ENCODE assay signal across 10 mouse cellular contexts in genomic region chr3:105051103-105051502, GRCm38 (mm10). TPM values are rescaled to one million over a fixed set of nuclear protein-coding genes. Genes with fewer than 3 reads are reported as not detected.
DNase-seq lines count a peak whose midpoint lies in the region; ATAC-seq lines count a peak whose summit lies in the region.
"Had no signal": no experiment of that assay in that cellular context is flagged by ENCODE, and none has a peak within 500 bp of the region (broad histone marks: within the 10 kb centered on the region; RNA-seq: fewer than 3 reads in every experiment).

No protein-coding gene starts in this region.

- peak overlapping the region; percentile 79 for H3K4me3 ChIP-seq in kidney, embryonic 16.5 days (ENCODE audit: low read length)
- H3K4me3 ChIP-seq in forebrain, embryonic 11.5 days (ENCODE audit: low read depth, low read length), result peak overlapping the region; percentile 84; the same call in 1 of the 2 replicates
- H3K4me3 ChIP-seq in intestine, embryonic 15.5 days (replicated peaks), result peak overlapping the region; percentile 91
- H3K4me3 ChIP-seq in neural tube, embryonic 12.5 days, result peak overlapping the region; percentile 82

- H3K9ac ChIP-seq in kidney, embryonic 16.5 days (replicated peaks; ENCODE audit: low read length), result peak overlapping the region; percentile 9
- no peak overlapping the region for H3K9ac ChIP-seq in forebrain, embryonic 11.5 days (ENCODE audit: low read length)
- H3K9ac ChIP-seq in intestine, embryonic 15.5 days, result no peak overlapping the region
- H3K9ac ChIP-seq in neural tube, embryonic 12.5 days, result peak overlapping the region; percentile 88; the same call in 1 of the 2 replicates

- peak overlapping the region; percentile 85 for H3K4me2 ChIP-seq in kidney, embryonic 16.5 days (replicated peaks; ENCODE audit: low read depth, low read length)
- H3K4me2 ChIP-seq in forebrain, embryonic 11.5 days (ENCODE audit: low read depth, low read length, severe bottlenecking), result peak overlapping the region; percentile 65; the same call in 1 of the 2 replicates
- peak overlapping the region; percentile 72 for H3K4me2 ChIP-seq in intestine, embryonic 15.5 days (replicated peaks)
- peak overlapping the region; percentile 78 for H3K4me2 ChIP-seq in neural tube, embryonic 12.5 days (replicated peaks)

- H3K36me3 ChIP-seq in kidney, embryonic 16.5 days (ENCODE audit: insufficient read depth, low read length), result no peaks in the 10 kb centered on the region
- H3K36me3 ChIP-seq in forebrain, embryonic 11.5 days (ENCODE audit: control insufficient read depth, insufficient read depth, low read length), result no peaks in the 10 kb centered on the region
- H3K36me3 ChIP-seq in intestine, embryonic 15.5 days, result no peaks in the 10 kb centered on the region
- H3K36me3 ChIP-seq in neural tube, embryonic 12.5 days, result no peaks in the 10 kb centered on the region

- no peak for ATAC-seq in kidney, embryonic 16.5 days (ENCODE audit: low FRiP score, low TSS enrichment)
- no peak for ATAC-seq in forebrain, embryonic 11.5 days (replicated peaks; ENCODE audit: low FRiP score)
- ATAC-seq in intestine, embryonic 15.5 days, result no peak
- ATAC-seq in neural tube, embryonic 12.5 days (ENCODE audit: low FRiP score, low read depth), result no peak
- no peak for ATAC-seq in megakaryocyte progenitor cell, adult 5-6 weeks (replicated peaks; ENCODE audit: poor library complexity)

- intact Hi-C loops in left cerebral cortex, postnatal 10 days (cut with DNase I), result loop anchor here (5.0 kb wide), 1 partner anchor 184 kb away; no protein-coding TSS in a partner anchor

- H3K4me1 ChIP-seq in kidney, embryonic 16.5 days (ENCODE audit: insufficient read depth, low read length), result peaks cover 45% of the 10 kb centered on the region
- peaks cover 6% of the 10 kb centered on the region for H3K4me1 ChIP-seq in forebrain, embryonic 11.5 days (replicated peaks; ENCODE audit: control insufficient read depth, insufficient read depth, low read length)
- peaks cover 24% of the 10 kb centered on the region for H3K4me1 ChIP-seq in intestine, embryonic 15.5 days (replicated peaks)
- peaks cover 28% of the 10 kb centered on the region for H3K4me1 ChIP-seq in neural tube, embryonic 12.5 days

- H3K9me3 ChIP-seq in kidney, embryonic 16.5 days (ENCODE audit: low read length), result no peaks in the 10 kb centered on the region
- H3K9me3 ChIP-seq in forebrain, embryonic 11.5 days (ENCODE audit: control insufficient read depth, low read length), result no peaks in the 10 kb centered on the region
- no peaks in the 10 kb centered on the region for H3K9me3 ChIP-seq in intestine, embryonic 15.5 days
- no peaks in the 10 kb centered on the region for H3K9me3 ChIP-seq in neural tube, embryonic 12.5 days

- peak overlapping the region; percentile 82 for H3K27ac ChIP-seq in kidney, embryonic 16.5 days (ENCODE audit: low read length)
- H3K27ac ChIP-seq in forebrain, embryonic 11.5 days (ENCODE audit: low read depth, low read length), result no peak overlapping the region
- H3K27ac ChIP-seq in intestine, embryonic 15.5 days, result 0 out of 2 replicates have a peak overlapping the region, but pooled peaks have one; percentile 38
- no peak overlapping the region for H3K27ac ChIP-seq in neural tube, embryonic 12.5 days

- WGBS in kidney, embryonic 16.5 days, result 41% methylated on average over 2 of the region's 2 CpGs
- 86% methylated on average over 2 of the region's 2 CpGs for WGBS in forebrain, embryonic 11.5 days
- WGBS in intestine, embryonic 15.5 days, result 41% methylated on average over 2 of the region's 2 CpGs
- 60% methylated on average over 2 of the region's 2 CpGs for WGBS in neural tube, embryonic 12.5 days

- no peak for DNase-seq in kidney, postnatal 25 days
- peak; percentile 11 for DNase-seq in forebrain, embryonic 11.5 days (ENCODE audit: low spot score)
- DNase-seq in MN1 (ENCODE audit: low spot score), result no peak
- no peak for DNase-seq in left cerebral cortex, postnatal 10 days (ENCODE audit: extremely low spot score in 1 of 2, low spot score in 2 of 2)
- DNase-seq: gastrocnemius, postnatal 36 days had no signal

- no peaks in the 10 kb centered on the region for H3K27me3 ChIP-seq in kidney, embryonic 16.5 days (ENCODE audit: insufficient read depth, low read length)
- no peaks in the 10 kb centered on the region for H3K27me3 ChIP-seq in forebrain, embryonic 11.5 days (ENCODE audit: control insufficient read depth, insufficient read depth, low read length)
- no peaks in the 10 kb centered on the region for H3K27me3 ChIP-seq in intestine, embryonic 15.5 days (replicated peaks)
- no peaks in the 10 kb centered on the region for H3K27me3 ChIP-seq in neural tube, embryonic 12.5 days (replicated peaks)

RNA-seq across cellular contexts. Expression of gene Cttnbp2nl, which starts 1.8 kb away (rescaled TPM):
- polyA plus RNA-seq in kidney, embryonic 16.5 days (2015; fragmentation: Nextera tagmentation; extraction: Ambion mirVana), result 28.6 and 29.3 TPM in 2 replicates
- polyA plus RNA-seq in forebrain, embryonic 11.5 days (2014; fragmentation: Nextera tagmentation; extraction: Ambion mirVana), result 49.4 and 50.4 TPM in 2 replicates
- polyA plus RNA-seq in intestine, embryonic 15.5 days (2015; fragmentation: Nextera tagmentation; extraction: Ambion mirVana), result 18.8 and 21.9 TPM in 2 replicates
- polyA plus RNA-seq in neural tube, embryonic 12.5 days (2016; fragmentation: Nextera tagmentation; extraction: Ambion mirVana), result 60.0 and 61.5 TPM in 2 replicates
- 0.17 and 0.39 TPM in 2 replicates for total RNA-seq in megakaryocyte progenitor cell, adult 5-6 weeks (2015)
- total RNA-seq in megakaryocyte progenitor cell, adult 5-6 weeks (2017), result 0.07 TPM in 1 of 2 replicates, not detected in the other
- 10 to 100 TPM; 38.7 to 42.7 TPM for total RNA-seq in left cerebral cortex, postnatal 10 days (2021)

RNA-seq across cellular contexts. Expression of gene 4930564D02Rik, which starts 15.5 kb away (rescaled TPM):
- polyA plus RNA-seq in kidney, embryonic 16.5 days (2015; fragmentation: Nextera tagmentation; extraction: Ambion mirVana), result not detected in 2 replicates
- not detected in 2 replicates for polyA plus RNA-seq in forebrain, embryonic 11.5 days (2014; fragmentation: Nextera tagmentation; extraction: Ambion mirVana)
- polyA plus RNA-seq in intestine, embryonic 15.5 days (2015; fragmentation: Nextera tagmentation; extraction: Ambion mirVana), result not detected in 2 replicates
- polyA plus RNA-seq in neural tube, embryonic 12.5 days (2016; fragmentation: Nextera tagmentation; extraction: Ambion mirVana), result not detected in 2 replicates
- total RNA-seq in megakaryocyte progenitor cell, adult 5-6 weeks (2015), result not detected in 2 replicates
- total RNA-seq in megakaryocyte progenitor cell, adult 5-6 weeks (2017), result not detected in 2 replicates
- total RNA-seq in left cerebral cortex, postnatal 10 days (2021), result not detected
- total RNA-seq: ES-E14; gastrocnemius, postnatal 36 days had no signal

Comparison
In these comparisons a context has a peak if more than half of its experiments do, and no peak if none do; other contexts are left out.
1. H3K27ac ChIP-seq: peak in kidney, embryonic 16.5 days (single experiment) and intestine, embryonic 15.5 days (single experiment); none in forebrain, embryonic 11.5 days (single experiment) and neural tube, embryonic 12.5 days (single experiment).
2. H3K9ac ChIP-seq: peak in kidney, embryonic 16.5 days (single experiment) and neural tube, embryonic 12.5 days (single experiment); none in forebrain, embryonic 11.5 days (single experiment) and intestine, embryonic 15.5 days (single experiment).
3. Peak in every context shown above with its lines, with median percentiles within 50 percentile points of each other: H3K4me2 ChIP-seq and H3K4me3 ChIP-seq.